Mouse (Mus musculus): ENCODE results near the gene Swap70.

- no peak for TF ChIP-seq POLR2A (IDR thresholded peaks at IDR 0.05; ENCODE audit: insufficient read depth, low read depth, low read length)
- no peak for TF ChIP-seq CTCF (IDR thresholded peaks at IDR 0.05)
- TF ChIP-seq EP300 (IDR thresholded peaks at IDR 0.05; ENCODE audit: insufficient read depth, low read depth, low read length), result no peak
These were observed 84.0 kb downstream of the Swap70 start for GRCm38 (mm10) chr7:110305486-110305885.

All from heart, adult 2 months (tissue).